Mouse (Mus musculus) mouse embryonic stem cell (cell line): ENCODE results near the gene Adap1.

Source experiments
- in situ Hi-C, 2 experiments: fragments of 300-500 bp; cut with MboI; formaldehyde crosslinking; loops; 1 replicate in 1 of 2; 3 replicates in 1 of 2; pipeline ENCODE4 v1.14.3; 2019 to 2020; ENCODE audit warnings: low sequenced_read_pairs in 2 of 2, low pct_unique_long_range_greater_than_20kb in 1 of 2, mixed read lengths in 1 of 2; ENCODE audit not compliant: unreplicated experiment in 1 of 2

Adap1 gene

DNA sequence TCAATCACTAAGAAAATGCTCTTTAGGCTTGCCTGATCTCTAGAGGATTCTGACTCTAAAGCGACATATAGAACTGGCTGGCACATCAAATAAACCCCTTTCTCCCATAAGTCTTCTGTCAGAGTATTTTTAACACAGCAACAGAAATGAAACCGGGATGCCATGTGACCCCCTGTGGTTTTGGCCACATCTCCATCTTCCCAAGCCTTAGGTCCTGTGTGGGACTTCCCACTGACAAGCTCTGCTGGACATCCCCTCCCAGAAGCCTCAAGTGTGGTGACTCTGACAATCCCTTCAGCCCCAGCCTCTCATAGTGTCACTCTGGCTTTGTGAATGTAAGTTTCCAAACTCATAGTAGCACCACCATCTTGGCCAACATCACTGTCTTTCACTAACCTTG, 31.3 kb downstream of the Adap1 start:
- in situ Hi-C loops = no loop called here

DNA sequence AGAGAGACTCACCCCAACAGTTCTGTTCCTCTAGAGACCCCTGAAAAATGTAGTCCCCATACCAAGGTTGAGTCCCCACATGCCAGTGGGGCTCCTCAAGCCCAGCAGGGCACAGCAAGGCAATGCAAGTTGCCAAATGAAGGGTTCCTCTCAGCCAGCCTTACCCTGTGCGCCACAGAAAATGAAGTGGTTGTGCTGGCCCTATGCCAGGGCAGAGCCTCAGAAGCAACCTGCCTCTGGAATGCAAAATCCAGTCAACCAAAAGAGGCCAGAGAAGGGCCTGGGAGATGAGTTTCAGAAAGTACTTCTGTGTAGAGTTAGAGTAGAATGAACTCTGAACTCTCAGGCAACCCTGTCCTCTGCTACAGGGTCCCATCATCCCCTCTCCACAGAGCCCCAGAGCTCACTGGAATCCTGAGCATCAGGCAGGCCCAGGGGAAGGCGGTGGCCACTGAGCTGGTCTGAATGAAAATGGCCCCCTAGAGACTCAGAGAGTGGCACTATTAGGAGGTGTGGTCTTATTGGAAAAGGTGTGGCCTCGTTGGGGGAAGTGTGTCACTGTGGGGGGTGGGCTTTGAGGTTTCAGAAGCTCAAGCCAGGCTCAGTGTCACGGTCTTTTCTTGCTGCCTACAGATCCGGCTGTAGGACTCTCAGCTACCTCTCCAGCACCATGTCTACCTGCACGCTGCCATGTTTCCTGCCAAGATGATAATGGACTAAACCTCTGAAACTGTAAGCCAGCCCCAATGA, 33.4 kb downstream of the Adap1 start:
- in situ Hi-C loops = no loop called here

DNA sequence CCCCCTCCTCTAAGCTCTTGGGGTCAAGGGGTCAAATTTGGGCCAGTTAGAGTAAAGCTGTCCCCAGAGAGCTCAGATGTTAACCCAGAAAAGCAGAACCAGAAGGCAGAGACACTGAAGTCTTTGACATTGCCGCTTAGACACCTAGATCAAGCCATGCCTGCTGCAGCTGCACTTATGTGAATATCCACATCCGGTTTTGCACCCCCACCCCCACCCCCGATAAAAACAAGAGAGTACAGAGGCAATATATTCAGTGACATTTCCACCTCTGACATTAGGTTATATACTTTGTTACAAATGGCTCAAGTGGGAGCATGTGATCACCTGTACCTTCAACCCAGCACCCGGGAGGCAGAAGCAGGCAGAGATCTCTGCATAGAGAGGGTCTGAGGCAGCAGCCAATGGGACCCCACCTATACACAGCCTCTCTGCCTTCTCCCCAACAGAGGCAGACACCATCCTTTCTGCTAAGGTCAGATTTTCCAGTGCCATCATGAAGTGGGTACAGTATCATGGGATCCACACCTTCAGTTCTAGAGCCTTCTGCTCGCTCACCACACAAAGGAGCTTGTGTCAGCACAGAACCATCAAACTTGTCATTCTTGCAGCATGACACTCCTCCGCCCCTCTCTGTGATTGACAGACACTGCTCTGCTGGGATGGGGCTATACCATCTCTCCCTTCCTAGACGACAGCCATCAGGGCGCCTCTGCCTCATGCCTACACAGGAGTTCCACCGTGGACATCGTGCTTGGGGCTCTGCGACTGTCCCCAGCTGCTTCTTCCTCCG, 34.8 kb downstream of the Adap1 start:
- in situ Hi-C loops = no loop called here

DNA sequence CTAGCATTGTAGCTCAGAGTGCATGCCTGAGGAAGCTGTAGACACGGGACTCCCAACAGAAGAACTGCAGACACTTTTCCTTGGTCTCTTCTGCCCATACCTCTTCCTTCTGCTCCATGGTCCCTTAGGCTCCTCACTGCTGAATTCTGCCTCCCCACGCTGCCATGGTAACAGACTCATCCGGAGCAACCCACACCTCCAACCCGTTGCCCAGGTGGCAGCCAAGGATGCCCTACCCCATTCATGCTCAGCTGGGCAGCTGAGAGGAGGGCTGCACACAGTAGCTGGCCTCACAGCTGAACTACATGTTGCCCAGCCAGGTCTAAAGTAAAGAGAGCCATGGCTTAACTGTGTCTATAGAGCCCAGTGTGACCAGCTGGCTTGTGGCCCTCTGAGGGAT, 36.8 kb downstream of the Adap1 start:
- in situ Hi-C loops = no loop called here

DNA sequence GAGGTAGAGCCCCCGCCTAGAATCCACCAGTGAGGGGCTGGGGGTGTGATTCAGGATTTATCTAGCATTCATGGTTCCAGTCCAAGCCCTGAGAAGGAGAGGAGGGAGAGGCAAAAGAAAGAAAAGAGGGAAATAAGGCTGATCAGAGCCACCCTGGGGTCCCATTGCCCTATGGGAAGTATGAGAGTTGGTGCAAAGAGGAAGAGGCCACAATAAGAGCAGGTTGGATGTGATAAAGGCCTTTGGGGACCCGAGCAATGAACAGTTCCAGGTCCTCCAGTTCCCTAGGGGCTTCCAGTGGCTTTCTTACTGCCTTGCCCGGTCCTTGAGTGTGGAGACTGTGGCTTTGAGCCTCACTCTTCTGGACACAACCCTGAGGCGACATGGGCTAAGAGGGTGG, 37.6 kb downstream of the Adap1 start:
- in situ Hi-C loops = no loop called here

DNA sequence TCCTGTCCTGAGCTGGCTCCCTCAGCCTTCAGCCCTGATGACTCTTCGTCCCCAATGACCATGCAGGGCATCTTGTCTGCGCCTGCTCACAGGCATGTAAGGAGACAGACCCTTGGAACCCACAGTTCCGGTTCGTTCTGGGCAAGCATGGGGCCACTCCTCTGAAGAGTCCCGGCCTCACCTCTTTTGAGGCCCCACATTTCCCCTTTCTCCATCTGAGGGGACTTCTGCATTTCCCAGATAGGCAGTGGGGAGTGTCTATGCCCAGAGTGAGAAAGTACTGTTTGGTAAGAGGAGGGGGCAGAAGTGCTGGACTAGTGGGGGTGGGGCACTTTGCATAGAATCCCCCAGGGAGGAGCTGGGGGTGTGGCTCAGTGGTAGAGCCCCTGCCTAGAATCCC, 38.3 kb downstream of the Adap1 start:
- in situ Hi-C loops = no loop called here

DNA sequence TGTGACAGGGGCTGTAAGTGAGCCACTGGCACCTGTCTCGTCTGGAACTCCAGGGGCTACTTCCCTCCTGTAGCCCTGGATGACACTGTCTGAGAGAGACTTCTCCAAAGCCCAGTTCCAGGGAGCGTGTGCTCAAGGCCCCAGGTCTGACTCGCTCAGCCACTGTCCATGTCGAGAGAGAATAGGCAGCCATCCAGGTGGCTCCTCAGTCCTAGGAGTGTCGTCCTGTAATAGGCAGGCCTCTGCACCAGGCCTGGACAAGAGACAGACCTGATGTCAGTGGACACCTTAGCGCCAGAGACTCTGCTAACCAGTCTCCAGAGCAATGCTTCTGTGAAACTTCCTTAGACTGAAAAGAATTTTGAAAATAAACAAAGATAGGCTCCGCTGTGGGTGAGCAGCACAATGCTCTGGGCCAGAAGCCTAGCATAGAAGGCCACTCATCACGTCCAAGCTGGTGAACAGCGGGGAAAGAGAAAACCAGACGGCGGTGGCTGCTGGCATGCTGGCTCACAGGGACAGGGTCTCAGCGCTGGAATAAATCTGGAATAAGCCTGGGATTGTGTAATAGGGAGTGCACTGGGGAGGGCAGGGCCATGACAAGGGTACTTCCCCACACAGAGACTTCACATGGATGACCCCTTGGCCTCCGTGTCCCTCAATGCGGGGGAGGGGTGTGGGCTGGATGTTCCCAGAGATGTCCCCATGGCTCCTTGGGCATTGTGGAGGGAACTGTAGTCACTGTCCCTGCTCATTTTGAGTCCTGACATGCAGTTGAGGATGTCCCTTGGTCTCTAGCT, 39.1 kb downstream of the Adap1 start:
- in situ Hi-C loops = no loop called here

DNA sequence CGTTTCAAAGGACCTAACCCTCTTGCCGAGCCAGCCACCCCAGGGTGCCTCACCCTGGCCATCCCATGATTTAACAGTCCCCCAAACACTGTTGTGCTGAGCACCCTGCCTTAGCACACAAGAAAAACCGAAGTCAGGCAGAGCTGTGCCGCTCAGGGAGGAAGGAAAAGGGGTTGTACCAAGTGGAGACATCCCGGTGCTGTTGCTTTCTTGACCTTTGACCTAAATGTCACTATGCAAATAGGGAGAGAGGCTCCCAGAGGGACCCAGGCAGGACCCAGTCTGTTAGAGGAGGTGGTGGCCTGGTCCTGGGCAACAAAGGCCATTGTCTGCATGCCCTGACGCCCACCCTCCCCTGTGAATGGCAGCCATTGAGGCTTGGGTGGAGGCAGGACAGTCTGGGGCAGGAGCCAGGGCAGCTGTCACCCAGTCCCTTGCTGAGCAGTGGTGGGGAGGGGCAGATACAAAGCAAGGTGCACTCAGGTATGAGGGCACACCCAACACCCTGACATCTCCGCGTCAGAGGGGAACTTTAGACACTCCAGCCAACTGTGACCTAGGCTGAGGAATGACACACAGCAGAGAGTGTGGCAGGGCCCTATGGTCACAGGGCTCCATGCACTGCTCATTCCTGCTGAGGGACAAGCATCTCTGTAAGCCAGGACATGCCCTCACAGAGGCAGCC, 39.9 kb downstream of the Adap1 start:
- in situ Hi-C loops = no loop called here

DNA sequence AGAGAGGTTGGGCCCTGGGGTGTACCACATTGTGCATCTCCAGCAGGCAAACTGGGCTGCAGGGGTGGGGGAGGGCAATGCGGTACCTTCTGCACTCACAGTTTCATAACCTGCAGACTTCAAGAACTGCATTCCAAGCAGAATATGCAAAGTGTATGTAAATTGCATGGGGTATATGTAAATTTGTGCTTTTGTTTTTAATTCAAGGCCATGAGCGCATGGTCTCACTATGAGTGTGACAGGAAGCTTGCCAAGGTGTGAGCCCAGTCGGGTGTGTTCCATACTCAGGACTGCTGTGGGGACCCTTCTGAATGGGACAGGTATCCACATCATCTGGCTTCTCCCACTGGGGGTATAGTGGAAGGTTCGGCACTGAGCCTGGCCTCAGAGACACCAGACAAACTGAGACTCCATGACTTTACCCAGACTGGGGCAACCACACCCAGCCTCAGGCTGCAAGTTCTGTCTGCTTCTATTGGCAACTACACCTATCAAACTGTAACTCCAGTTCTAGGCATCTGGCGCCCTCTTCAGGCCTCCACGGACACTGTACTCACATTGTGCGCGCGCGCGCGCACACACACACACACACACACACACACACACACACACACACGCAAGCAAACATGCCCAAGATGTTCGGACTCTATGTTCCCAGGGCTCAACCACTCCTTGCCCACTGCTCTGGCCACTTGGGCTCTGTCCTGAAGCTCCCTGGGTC, 41.8 kb downstream of the Adap1 start:
- in situ Hi-C loops = no loop called here

DNA sequence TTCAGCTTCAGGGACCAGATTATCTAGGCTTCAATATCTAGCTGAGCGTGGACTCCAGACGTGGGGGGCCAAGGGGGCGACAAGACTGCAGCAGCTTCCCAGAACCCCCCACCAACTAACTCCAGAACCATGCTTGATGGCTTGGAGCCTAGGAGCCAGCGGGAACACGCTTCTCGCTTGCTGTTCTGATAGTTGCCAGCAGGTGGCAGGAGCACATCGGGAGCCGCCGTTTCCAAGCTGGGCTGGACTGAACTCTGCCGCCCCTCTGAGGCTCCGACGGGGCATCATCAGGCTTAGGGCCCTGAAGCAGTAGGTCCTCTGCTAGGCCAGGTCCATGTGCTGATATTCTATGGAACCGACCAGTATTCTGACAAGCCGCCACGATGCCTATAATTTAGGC, 43.2 kb downstream of the Adap1 start:
- in situ Hi-C loops = no loop called here

DNA sequence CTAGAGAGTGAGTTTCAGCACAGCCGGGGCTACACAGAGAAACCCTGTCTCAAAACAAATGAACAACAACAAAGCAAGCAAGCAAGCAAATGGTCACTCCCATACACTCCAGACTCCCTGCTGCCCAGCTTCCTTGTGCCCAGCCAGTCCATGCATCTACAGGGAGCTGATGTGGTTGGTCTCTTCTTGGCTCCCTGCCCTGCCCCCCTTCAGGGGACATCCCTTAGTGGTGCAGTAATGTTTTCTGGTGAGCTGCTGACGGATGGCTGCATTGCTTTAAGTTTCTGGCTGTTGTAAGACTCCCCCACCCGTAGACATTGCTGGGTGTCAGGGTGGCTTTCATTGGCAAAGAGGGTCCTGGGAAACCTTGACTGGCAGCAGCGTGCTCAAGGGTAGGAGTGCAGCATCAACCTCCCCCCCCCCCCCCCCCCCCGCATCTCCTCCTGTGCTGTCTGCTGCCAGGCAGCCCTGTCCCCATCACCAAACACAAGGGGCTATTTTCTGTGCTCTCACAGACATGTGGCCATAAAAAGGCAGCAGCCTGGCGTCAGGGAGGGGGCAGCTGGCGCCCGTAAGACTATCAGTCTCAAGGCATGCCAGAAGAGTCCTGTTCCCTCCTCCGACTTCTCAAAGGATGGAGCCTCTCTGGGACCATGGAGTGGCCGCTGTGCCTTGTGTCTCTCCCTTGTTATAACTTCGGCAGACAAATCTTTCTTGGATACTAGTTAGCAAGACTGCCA, 43.9 kb downstream of the Adap1 start:
- in situ Hi-C loops = no loop called here

DNA sequence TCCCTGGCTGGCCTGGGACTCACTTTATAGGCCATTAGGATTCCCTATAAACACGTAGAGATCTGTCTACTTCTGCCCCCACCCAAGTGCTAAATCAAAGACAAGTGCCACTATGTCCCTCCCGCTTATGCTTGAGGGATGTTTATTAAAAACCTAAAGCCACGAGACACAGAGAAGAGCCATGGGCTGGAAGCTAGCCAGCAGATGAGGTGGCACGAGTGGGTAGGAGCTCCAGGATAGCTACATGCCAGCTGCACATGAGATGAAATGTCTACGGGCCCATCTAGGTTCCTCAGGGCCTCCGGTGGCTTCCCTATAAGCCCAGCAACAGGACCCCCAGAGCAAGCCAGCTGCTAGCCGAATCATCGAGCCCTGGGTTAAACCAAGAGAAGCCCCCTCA, 48.1 kb downstream of the Adap1 start:
- in situ Hi-C loops = no loop called here

DNA sequence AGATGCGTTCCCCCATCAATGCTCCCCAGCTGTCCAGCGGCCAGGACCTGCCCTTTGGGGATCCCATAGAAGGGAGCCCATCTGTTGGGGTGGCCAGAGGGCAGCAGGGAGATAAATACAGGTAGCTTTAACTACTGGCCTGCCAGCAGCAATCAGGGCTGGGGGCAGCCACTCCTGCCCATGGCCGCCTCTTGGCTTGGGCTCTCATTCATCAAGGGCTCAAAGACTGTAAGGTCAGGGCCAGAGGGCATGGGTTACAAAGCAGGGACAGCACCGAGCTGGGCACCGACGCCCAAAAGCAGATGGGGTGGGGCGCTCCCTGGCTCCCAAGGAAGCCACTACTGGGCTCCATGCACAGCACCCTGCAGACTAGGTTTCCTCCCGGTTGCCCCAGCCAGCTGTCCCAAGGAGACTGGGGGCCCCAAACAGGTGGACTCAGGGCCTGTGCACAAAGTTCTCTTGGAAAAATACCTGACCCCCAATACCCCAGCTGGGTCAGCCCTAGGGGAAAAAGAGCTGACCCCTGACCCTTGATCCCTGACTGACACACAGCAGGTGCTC, 53.3 kb downstream of the Adap1 start:
- in situ Hi-C loops = no loop called here

DNA sequence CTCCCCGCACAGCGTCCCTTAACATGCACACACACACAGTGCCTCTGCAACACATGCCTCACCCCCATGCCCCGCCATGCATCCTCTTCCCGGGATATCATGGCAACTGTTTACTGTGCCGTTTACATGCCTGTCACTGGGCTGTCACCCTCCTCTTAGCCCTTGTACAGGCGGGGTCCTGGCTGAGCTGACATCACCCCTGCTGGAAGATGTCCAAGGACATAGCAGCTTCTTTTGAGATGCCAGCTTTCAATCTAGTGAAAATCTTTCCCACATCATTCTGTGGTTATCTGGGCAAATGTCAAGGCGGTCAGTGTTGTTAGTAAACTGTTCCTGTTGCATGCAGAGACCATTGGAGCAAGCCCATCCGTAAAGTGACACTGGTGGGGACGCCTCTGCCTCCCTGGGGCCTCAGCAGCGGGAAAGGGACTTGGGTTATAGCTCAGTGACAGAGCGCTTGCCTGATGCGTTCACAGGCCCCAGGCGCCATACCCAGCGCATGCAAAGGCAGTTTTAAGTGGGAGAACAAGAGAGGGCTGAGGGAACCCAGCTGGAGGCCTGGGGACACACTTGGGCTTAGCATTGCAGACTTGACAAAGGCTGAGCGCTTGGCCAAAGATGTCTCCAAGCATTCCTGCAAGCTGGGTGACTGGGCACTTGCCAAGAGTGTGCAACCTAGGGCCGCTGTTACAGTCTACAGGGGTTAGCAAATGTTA, 54.5 kb downstream of the Adap1 start:
- in situ Hi-C loops = no loop called here

DNA sequence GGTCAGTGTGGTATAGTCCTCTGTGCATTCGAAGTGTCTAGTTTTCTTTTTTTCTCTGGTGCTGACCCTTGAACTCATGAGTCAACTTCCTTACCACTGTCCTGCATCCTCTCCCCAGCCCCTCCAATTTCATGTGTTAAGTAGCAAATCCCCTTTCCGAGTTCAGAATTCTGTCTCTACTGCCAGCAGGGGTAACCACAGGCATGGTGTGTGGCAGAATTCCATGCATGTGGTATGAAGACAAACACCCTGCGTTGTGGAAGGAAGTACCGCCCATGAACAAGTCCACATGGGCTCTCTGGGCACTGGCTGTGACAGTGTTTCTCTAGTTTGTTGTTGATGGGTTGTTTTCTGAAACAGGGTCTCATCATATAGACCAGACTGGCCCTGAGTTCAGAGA, 57.8 kb downstream of the Adap1 start:
- in situ Hi-C loops = no loop called here

DNA sequence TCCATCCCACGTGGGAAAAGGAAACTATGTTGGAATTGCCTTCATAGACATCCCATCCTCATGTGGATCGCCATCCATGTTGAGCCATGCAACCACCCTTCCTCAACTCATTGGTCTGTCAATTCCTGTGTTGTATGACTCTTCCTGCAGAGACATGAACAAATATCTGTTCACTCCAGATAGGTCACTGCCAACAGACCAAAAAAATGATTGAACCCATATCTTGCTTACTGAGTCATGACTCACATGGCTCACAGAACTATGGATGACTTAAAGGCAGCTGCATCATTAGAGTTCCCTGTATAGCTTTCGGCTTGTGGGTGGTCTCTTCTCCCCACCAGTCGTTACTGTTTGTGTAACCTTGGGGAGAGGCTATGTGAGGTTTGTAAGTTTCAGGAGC, 64.0 kb downstream of the Adap1 start:
- in situ Hi-C loops = no loop called here

DNA sequence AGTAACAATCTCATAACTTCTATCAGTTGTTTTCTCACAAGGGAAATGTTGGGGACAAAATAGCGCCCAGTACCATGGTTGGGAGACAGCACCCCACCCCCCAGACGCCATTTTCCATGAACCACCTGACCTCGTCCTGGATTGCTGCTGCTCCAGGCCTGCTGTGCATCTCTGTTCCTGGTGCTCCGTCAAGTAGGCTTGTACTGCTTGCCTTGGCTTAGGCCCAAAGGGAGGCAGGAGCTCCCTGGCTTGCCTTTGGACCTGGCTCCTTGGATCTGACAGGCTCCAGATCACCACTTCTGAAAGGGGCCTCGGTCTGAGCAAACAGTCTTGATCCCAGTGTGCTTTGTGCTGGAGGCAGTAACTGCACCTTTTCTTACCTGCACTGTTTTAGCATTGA, 65.6 kb downstream of the Adap1 start:
- in situ Hi-C loops = no loop called here
